Mouse (Mus musculus) hindbrain, embryonic 15.5 days (tissue): ENCODE results near the gene Ing2. TPM values are rescaled to one million over a fixed set of nuclear protein-coding genes. Genes with fewer than 3 reads are reported as not detected.

Experiments used
- ATAC-seq: fragments of 200-750 bp; cut with Nextera tagmentation; 2 replicates; pipeline ENCODE4 v1.8.0; 2017; ENCODE audit warnings: low read depth, moderate number of reproducible peaks, moderate TSS enrichment; ENCODE audit not compliant: low FRiP score
- H3K27ac ChIP-seq: fragments of 300-500 bp; sonication (generic); replicated peaks from 2 replicates; pipeline ENCODE4 v1.5.1; 2015; ENCODE audit warnings: mild to moderate bottlenecking, inconsistent platforms
- H3K27me3 ChIP-seq: fragments of 300-500 bp; sonication (generic); 2 replicates; pipeline ENCODE4 v1.6.1; 2015; ENCODE audit warnings: control low read depth, inconsistent platforms
- H3K36me3 ChIP-seq: fragments of 300-500 bp; sonication (generic); 2 replicates; pipeline ENCODE4 v1.6.1; 2015; ENCODE audit warnings: control low read depth, inconsistent platforms
- H3K4me1 ChIP-seq: fragments of 300-500 bp; sonication (generic); replicated peaks from 2 replicates; pipeline ENCODE4 v1.6.1; 2015; ENCODE audit warnings: control low read depth, inconsistent platforms
- H3K4me2 ChIP-seq: fragments of 300-500 bp; sonication (generic); 2 replicates; pipeline ENCODE4 v1.6.1; 2015; ENCODE audit warnings: moderate library complexity, mild to moderate bottlenecking, inconsistent platforms
- H3K4me3 ChIP-seq: fragments of 300-500 bp; sonication (generic); 2 replicates; pipeline ENCODE4 v1.5.1; 2015; ENCODE audit warnings: mild to moderate bottlenecking, inconsistent platforms
- H3K9ac ChIP-seq: fragments of 300-500 bp; sonication (generic); 2 replicates; pipeline ENCODE4 v1.6.1; 2015; ENCODE audit warnings: inconsistent platforms
- H3K9me3 ChIP-seq: fragments of 300-500 bp; sonication (generic); 2 replicates; pipeline ENCODE4 v1.6.1; 2016; ENCODE audit warnings: control low read depth, inconsistent platforms
- WGBS: fragments of 180-500 bp; shearing (Covaris S2); methylation state at CpG from one replicate; pipeline ENCODE4 v1.1.7; 2015; 5-methylcytosine and 5-hydroxymethylcytosine counted together
- polyA plus RNA-seq: library from polyadenylated mRNA; unstranded; fragments of >200 nt; fragmentation: Nextera tagmentation; extraction: Ambion mirVana; gene quantifications from 2 replicates; pipeline ENCODE4 v1.2.1, GENCODE M21; 2015

Gene Ing2
- polyA plus RNA-seq, 1 experiment from 2014 or later, result 6.7 TPM

GRCm38 (mm10) chr8:47637152-47637551 is 38.2 kb downstream of the Ing2 start:
- Histone ChIP-seq H3K9ac (no peak overlapping the region), H3K27me3 (no peaks in the 10 kb centered on the region), H3K9me3 (no peaks in the 10 kb centered on the region), H3K4me3 (no peak overlapping the region), H3K36me3 (no peaks in the 10 kb centered on the region), H3K4me2 (no peak overlapping the region), H3K27ac (no peak overlapping the region), H3K4me1 (peaks cover 5% of the 10 kb centered on the region; the same call in 1 of the 2 replicates)
- WGBS, result 71% methylated on average over 4 of the region's 4 CpGs
- no peak for ATAC-seq

GRCm38 (mm10) chr8:47636032-47636431 is 39.3 kb downstream of the Ing2 start:
- 72% methylated on average over 3 of the region's 3 CpGs for WGBS
- Histone ChIP-seq H3K4me1 (0 out of 2 replicates have a peak, but pooled peaks cover 5% of the 10 kb centered on the region), H3K9ac (no peak overlapping the region), H3K27me3 (no peaks in the 10 kb centered on the region), H3K9me3 (no peaks in the 10 kb centered on the region), H3K36me3 (no peaks in the 10 kb centered on the region), H3K27ac (no peak overlapping the region), H3K4me3 (no peak overlapping the region), H3K4me2 (no peak overlapping the region)
- no peak for ATAC-seq

- no peak overlapping the region for H3K9ac ChIP-seq
- no peak overlapping the region for H3K27ac ChIP-seq
- H3K27me3 ChIP-seq, result no peaks in the 10 kb centered on the region
- 0 out of 2 replicates have a peak, but pooled peaks cover 5% of the 10 kb centered on the region for H3K4me1 ChIP-seq
- no peak overlapping the region for H3K4me3 ChIP-seq
- 48% methylated on average over 10 of the region's 10 CpGs for WGBS
- no peak for ATAC-seq
- H3K4me2 ChIP-seq, result peak overlapping the region; percentile 26; the same call in 1 of the 2 replicates
- H3K36me3 ChIP-seq, result no peaks in the 10 kb centered on the region
- H3K9me3 ChIP-seq, result no peaks in the 10 kb centered on the region
Observed at GRCm38 (mm10) chr8:47634791-47635341, 40.5 kb downstream of the Ing2 start.

GRCm38 (mm10) chr8:47621144-47621543 is 54.2 kb downstream of the Ing2 start:
- Histone ChIP-seq H3K9ac (no peak overlapping the region), H3K27me3 (no peaks in the 10 kb centered on the region), H3K4me3 (no peak overlapping the region), H3K9me3 (no peaks in the 10 kb centered on the region), H3K36me3 (no peaks in the 10 kb centered on the region), H3K27ac (no peak overlapping the region), H3K4me2 (no peak overlapping the region), H3K4me1 (no peaks in the 10 kb centered on the region)
- no peak for ATAC-seq
- 95% methylated on average over 1 of the region's 1 CpGs for WGBS

Other genes with a start within 250 kb of the Ing2 start
- gene Stox2, start 229.2 kb downstream of the Ing2 start, polyA plus RNA-seq, result 43.3 and 43.5 TPM in 2 replicates
- 39.7 and 40.6 TPM in 2 replicates for gene Trappc11, start 142.1 kb downstream of the Ing2 start, polyA plus RNA-seq
- gene Rwdd4a, start 141.9 kb downstream of the Ing2 start, polyA plus RNA-seq, result 29.5 and 33.4 TPM in 2 replicates
- 27.7 and 29.7 TPM in 2 replicates for gene Cdkn2aip, start 38.4 kb upstream of the Ing2 start, polyA plus RNA-seq
- not detected in 2 replicates for gene Cldn24, start 146.6 kb upstream of the Ing2 start, polyA plus RNA-seq
- gene Cldn22, start 148.9 kb upstream of the Ing2 start, polyA plus RNA-seq, result not detected in 2 replicates